Mouse (Mus musculus) gastrocnemius, postnatal 10 days (tissue): ENCODE data around the gene Spock2. TPM values are rescaled to one million over a fixed set of nuclear protein-coding genes. Genes with fewer than 3 reads are reported as not detected.

ENCODE experiments used
- DNase-seq: peaks from one replicate; pipeline ENCODE4 v3.0.0; 2021; ENCODE audit warnings: mixed read lengths
- long read RNA-seq, 2 experiments: library from polyadenylated mRNA; stranded (forward); transcript quantifications; one replicate each; pipeline ENCODE4 v2.0.0; 2021
- total RNA-seq, 2 experiments: library from RNA; stranded (reverse); gene quantifications; 2 replicates each; pipeline ENCODE4 v1.2.3; 2021

The Spock2 gene
- 1 to 10 TPM; 4.6 to 6.2 TPM for total RNA-seq
- long read RNA-seq, experiment 1, partial matches to known transcripts, result 1 of 2 reads
- long read RNA-seq, experiment 1, other reads (novel, unspliced or antisense), result 1 of 2 reads
- long read RNA-seq, experiment 2, partial matches to known transcripts, result 0 of 1 reads
- long read RNA-seq, experiment 2, other reads (novel, unspliced or antisense), result 1 of 1 reads

- peak; percentile 39 for DNase-seq
Observed at GRCm38 (mm10) chr10:60106146-60106530, at the start of gene Spock2. TSS of gene Spock2 (plus strand) at chr10:60106219.

- DNase-seq, result no peak
Observed at GRCm38 (mm10) chr10:60062173-60062572, 43.8 kb upstream of the Spock2 start.

- no peak for DNase-seq
Observed at GRCm38 (mm10) chr10:60062931-60063330, 43.1 kb upstream of the Spock2 start.

GRCm38 (mm10) chr10:60066524-60066923 is 39.5 kb upstream of the Spock2 start:
- no peak for DNase-seq

GRCm38 (mm10) chr10:60075159-60075558 is 30.9 kb upstream of the Spock2 start:
- DNase-seq, result no peak

- DNase-seq, result no peak
Observed at GRCm38 (mm10) chr10:60077226-60077625, 28.8 kb upstream of the Spock2 start.

- no peak for DNase-seq
Observed at GRCm38 (mm10) chr10:60077736-60078560, 28.1 kb upstream of the Spock2 start.

- DNase-seq, result peak; percentile 47
Observed at GRCm38 (mm10) chr10:60078561-60078917, 27.5 kb upstream of the Spock2 start.

- no peak for DNase-seq
Observed at GRCm38 (mm10) chr10:60080171-60080570, 25.8 kb upstream of the Spock2 start.

GRCm38 (mm10) chr10:60080601-60080981 is 25.4 kb upstream of the Spock2 start:
- no peak for DNase-seq

GRCm38 (mm10) chr10:60080982-60081825 is 24.8 kb upstream of the Spock2 start:
- DNase-seq, result no peak

GRCm38 (mm10) chr10:60081905-60082304 is 24.1 kb upstream of the Spock2 start:
- DNase-seq, result peak; percentile 42

GRCm38 (mm10) chr10:60084065-60084464 is 22.0 kb upstream of the Spock2 start:
- no peak for DNase-seq

- no peak for DNase-seq
Observed at GRCm38 (mm10) chr10:60092311-60092710, 13.7 kb upstream of the Spock2 start.

GRCm38 (mm10) chr10:60093751-60094150 is 12.3 kb upstream of the Spock2 start:
- DNase-seq, result no peak

- no peak for DNase-seq
Observed at GRCm38 (mm10) chr10:60095558-60095957, 10.5 kb upstream of the Spock2 start.

- DNase-seq, result no peak
Observed at GRCm38 (mm10) chr10:60096302-60096701, 9.7 kb upstream of the Spock2 start.

GRCm38 (mm10) chr10:60097146-60097545 is 8.9 kb upstream of the Spock2 start:
- DNase-seq, result no peak

GRCm38 (mm10) chr10:60097774-60098173 is 8.2 kb upstream of the Spock2 start:
- DNase-seq, result no peak

- DNase-seq, result no peak
Observed at GRCm38 (mm10) chr10:60105391-60106145, 451 bp upstream of the Spock2 start.

- peak; percentile 56 for DNase-seq
Observed at GRCm38 (mm10) chr10:60106531-60107186, 640 bp downstream of the Spock2 start.

GRCm38 (mm10) chr10:60107448-60107847 is 1.4 kb downstream of the Spock2 start:
- DNase-seq, result no peak
